Mouse (Mus musculus) hindbrain, embryonic 11.5 days (tissue): ENCODE measurements around the gene Unc45b. TPM values are rescaled to one million over a fixed set of nuclear protein-coding genes. Genes with fewer than 3 reads are reported as not detected.

ENCODE experiments used
- ATAC-seq: fragments of 200-750 bp; cut with Nextera tagmentation; 2 replicates; pipeline ENCODE4 v1.8.0; 2017; ENCODE audit warnings: mild to moderate bottlenecking, moderate TSS enrichment, moderate library complexity; ENCODE audit not compliant: low FRiP score
- DNase-seq: peaks from one replicate; pipeline ENCODE4 v3.0.0-alpha.2; 2015; ENCODE audit warnings: low spot score
- H3K27ac ChIP-seq: fragments of 300-500 bp; sonication (generic); 2 replicates; pipeline ENCODE4 v1.5.1; 2014; ENCODE audit warnings: mild to moderate bottlenecking, low read depth, low read length
- H3K27me3 ChIP-seq: fragments of 300-500 bp; sonication (generic); 2 replicates; pipeline ENCODE4 v1.6.1; 2014; ENCODE audit warnings: mild to moderate bottlenecking, low read length, moderate library complexity, mixed read lengths; ENCODE audit not compliant: control insufficient read depth, insufficient read depth
- H3K36me3 ChIP-seq: fragments of 300-500 bp; sonication (generic); 2 replicates; pipeline ENCODE4 v1.6.1; 2014; ENCODE audit warnings: mild to moderate bottlenecking, low read length, moderate library complexity, mixed read lengths; ENCODE audit not compliant: control insufficient read depth, insufficient read depth
- H3K4me1 ChIP-seq: fragments of 300-500 bp; sonication (generic); replicated peaks from 2 replicates; pipeline ENCODE4 v1.6.1; 2014; ENCODE audit warnings: low read length, mixed read lengths; ENCODE audit not compliant: control insufficient read depth, insufficient read depth
- H3K4me2 ChIP-seq: fragments of 300-500 bp; sonication (generic); replicated peaks from 2 replicates; pipeline ENCODE4 v1.6.1; 2014; ENCODE audit warnings: mild to moderate bottlenecking, low read depth, low read length
- H3K4me3 ChIP-seq: fragments of 300-500 bp; sonication (generic); 2 replicates; pipeline ENCODE4 v1.5.1; 2014; ENCODE audit warnings: low read depth, low read length
- H3K9ac ChIP-seq: fragments of 300-500 bp; sonication (generic); 2 replicates; pipeline ENCODE4 v1.6.1; 2014; ENCODE audit warnings: low read depth, low read length
- H3K9me3 ChIP-seq: fragments of 300-500 bp; sonication (generic); 2 replicates; pipeline ENCODE4 v1.6.1; 2016; ENCODE audit warnings: low read length; ENCODE audit not compliant: control insufficient read depth
- WGBS: fragments of 180-500 bp; shearing (Covaris S2); extraction: QIAGEN DNeasy Blood & Tissue Kit; methylation state at CpG from one replicate; pipeline ENCODE4 v1.1.7; 2014; 5-methylcytosine and 5-hydroxymethylcytosine counted together
- polyA plus RNA-seq: library from polyadenylated mRNA; unstranded; fragments of >200 nt; fragmentation: Nextera tagmentation; extraction: Ambion mirVana; gene quantifications from 2 replicates; pipeline ENCODE4 v1.2.1, GENCODE M21; 2014

Gene Unc45b
- polyA plus RNA-seq, result 0.42 and 0.45 TPM in 2 replicates

DNA sequence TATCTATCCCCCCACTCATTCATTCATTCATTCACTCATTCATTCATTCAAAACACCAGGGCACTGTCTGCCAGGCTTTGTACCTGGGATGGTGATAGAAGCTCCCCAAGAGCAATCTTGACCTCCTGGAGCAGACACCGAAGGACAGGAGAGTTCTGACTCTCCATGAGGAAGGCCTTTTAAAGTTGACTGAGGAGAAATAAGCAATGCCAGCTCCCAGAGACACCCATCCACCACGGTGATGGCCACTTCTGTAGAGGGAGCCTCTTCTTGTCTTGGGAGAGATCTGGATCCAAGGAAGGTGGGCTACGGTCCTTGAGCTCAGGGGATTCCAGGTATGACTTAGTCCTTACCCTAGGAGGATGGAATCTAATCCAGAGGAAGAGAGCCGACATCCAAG lies at the start of gene Unc45b:
Unc45b (plus strand) TSS at position 301 of the 400 bp plus-strand sequence.
- DNase-seq (no peak), ATAC-seq (no peak)
- H3K4me3 ChIP-seq, result no peak within 1 kb of the TSS
- no peaks in the 10 kb centered on the region for H3K9me3 ChIP-seq
- H3K27me3 ChIP-seq, result no peaks in the 10 kb centered on the region
- 90% methylated on average over 4 of the region's 4 CpGs for WGBS
- no peaks in the 10 kb centered on the region for H3K36me3 ChIP-seq
- no peak within 1 kb of the TSS for H3K4me2 ChIP-seq
- peaks cover 3% of the 10 kb centered on the region; the same call in 1 of the 2 replicates for H3K4me1 ChIP-seq
- H3K27ac ChIP-seq, result no peak within 1 kb of the TSS
- H3K9ac ChIP-seq, result no peak within 1 kb of the TSS

DNA sequence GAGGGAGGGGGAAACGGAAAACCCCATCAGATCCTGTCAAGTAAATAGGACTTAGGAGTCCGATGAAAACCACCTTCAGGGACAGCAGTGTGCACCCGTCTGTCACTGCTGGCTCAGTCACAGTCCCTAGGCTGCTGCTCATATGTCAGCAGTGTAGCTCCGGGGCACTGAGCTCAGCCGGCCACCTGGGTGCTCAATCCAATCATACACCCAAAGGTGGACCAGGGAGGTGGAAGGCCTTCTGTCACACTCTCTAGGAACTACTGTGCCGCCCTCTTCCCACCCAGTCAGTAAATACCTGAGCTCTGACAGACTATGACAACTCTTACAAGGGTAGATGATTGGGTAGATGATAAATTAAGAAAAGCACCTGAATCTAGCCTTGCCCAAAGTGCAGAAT lies 49.6 kb upstream of the Unc45b start:
- 66% methylated on average over 6 of the region's 6 CpGs for WGBS
- DNase-seq (no peak), ATAC-seq (no peak)
- no peaks in the 10 kb centered on the region for H3K27me3 ChIP-seq
- no peak overlapping the region for H3K4me2 ChIP-seq
- no peak overlapping the region for H3K9ac ChIP-seq
- H3K4me3 ChIP-seq, result no peak overlapping the region
- H3K9me3 ChIP-seq, result no peaks in the 10 kb centered on the region
- no peaks in the 10 kb centered on the region for H3K36me3 ChIP-seq
- no peak overlapping the region for H3K27ac ChIP-seq
- H3K4me1 ChIP-seq, result no peaks in the 10 kb centered on the region

DNA sequence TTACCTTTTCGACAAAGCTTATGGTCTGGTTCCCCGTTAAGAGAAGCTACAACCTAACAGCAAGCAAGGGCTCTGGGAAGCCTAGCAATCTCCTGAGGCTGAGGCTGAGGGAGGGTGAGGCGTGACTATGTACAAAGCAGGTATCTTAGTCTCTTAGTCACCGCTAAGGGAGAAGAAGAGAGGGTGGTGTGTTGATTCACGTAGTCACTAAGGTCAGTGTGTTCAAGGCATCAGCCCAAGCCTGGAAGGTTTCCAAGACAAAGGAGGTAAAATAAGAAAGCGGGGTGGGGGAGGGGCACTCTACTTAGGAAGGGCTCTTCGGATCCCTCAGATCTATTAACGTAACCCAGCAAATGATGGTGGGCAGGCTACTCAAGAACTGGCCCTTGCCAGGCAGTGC lies 48.8 kb upstream of the Unc45b start:
- Histone ChIP-seq H3K4me2 (no peak overlapping the region), H3K9ac (no peak overlapping the region), H3K9me3 (no peaks in the 10 kb centered on the region), H3K4me3 (no peak overlapping the region), H3K36me3 (no peaks in the 10 kb centered on the region), H3K4me1 (no peaks in the 10 kb centered on the region), H3K27ac (no peak overlapping the region), H3K27me3 (no peaks in the 10 kb centered on the region)
- no peak for DNase-seq
- 72% methylated on average over 8 of the region's 8 CpGs for WGBS
- no peak for ATAC-seq

DNA sequence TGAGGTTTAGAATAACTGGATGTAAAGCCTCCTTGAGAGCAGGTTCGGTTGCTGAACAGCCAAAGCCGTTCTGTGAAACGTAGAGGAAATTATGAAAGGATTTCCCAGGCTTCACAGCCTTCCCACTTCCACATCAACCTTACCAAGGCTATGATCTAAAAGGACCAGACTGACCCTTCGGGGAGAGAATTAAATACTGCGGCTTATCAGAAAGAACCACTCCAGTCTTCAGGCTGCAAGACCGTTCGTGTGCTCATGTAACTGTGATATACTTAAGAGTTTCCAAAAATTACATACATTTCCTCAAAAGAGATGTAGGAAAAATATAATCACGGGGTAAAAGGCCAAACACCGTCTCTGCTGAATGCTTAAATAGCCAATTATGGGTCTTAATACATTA lies 47.7 kb upstream of the Unc45b start:
- H3K36me3 ChIP-seq, result no peaks in the 10 kb centered on the region
- no peaks in the 10 kb centered on the region for H3K27me3 ChIP-seq
- H3K9ac ChIP-seq, result no peak overlapping the region
- no peak overlapping the region for H3K4me3 ChIP-seq
- no peaks in the 10 kb centered on the region for H3K4me1 ChIP-seq
- H3K27ac ChIP-seq, result no peak overlapping the region
- WGBS, result 88% methylated on average over 9 of the region's 9 CpGs
- DNase-seq, result no peak
- ATAC-seq, result no peak
- H3K4me2 ChIP-seq, result no peak overlapping the region
- H3K9me3 ChIP-seq, result no peaks in the 10 kb centered on the region

DNA sequence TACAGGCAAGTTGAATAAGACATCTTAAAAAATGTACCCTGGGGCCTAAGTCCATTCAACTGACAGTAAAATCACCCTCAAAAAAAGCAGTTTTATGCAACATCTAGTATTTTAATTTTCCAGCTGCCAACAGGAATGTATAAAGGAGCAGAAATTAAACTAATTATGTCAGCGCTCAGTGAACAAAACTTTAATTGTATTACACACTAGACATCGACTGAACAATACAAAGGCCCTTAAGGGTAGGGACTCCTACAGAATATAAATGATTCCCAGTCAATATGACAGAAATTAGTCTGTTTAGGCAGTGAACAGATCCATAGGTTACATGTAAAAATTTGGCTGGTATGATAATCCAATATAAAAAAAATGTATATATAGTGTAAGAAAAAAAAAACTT lies 47.3 kb upstream of the Unc45b start:
- WGBS, result 64% methylated on average over 2 of the region's 2 CpGs
- Histone ChIP-seq H3K4me1 (no peaks in the 10 kb centered on the region), H3K9me3 (no peaks in the 10 kb centered on the region), H3K4me2 (no peak overlapping the region), H3K27me3 (no peaks in the 10 kb centered on the region), H3K4me3 (no peak overlapping the region), H3K9ac (no peak overlapping the region), H3K36me3 (no peaks in the 10 kb centered on the region), H3K27ac (no peak overlapping the region)
- ATAC-seq, result no peak
- DNase-seq, result no peak

DNA sequence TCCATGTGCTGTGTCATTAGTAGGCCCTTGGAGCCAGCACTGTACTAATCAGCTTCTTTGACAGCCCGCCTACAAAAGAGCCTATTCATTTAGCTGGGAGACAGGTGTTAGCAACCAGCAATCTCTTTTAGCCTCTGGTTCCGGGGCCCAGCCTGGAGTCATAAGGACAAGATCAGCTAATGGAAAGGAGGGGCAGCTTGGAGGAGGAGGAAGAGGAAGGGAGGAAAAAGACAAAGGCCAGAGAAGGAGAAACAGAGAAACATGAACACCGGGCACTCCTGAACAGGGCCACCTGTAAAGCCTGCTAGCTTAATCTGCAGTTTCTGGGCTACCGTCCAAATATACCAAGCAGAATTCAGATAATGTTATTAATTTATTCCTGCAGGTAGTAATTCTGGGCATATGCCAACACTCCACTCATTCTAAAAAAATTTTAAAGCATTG lies 46.8 kb upstream of the Unc45b start:
- no peak for ATAC-seq

DNA sequence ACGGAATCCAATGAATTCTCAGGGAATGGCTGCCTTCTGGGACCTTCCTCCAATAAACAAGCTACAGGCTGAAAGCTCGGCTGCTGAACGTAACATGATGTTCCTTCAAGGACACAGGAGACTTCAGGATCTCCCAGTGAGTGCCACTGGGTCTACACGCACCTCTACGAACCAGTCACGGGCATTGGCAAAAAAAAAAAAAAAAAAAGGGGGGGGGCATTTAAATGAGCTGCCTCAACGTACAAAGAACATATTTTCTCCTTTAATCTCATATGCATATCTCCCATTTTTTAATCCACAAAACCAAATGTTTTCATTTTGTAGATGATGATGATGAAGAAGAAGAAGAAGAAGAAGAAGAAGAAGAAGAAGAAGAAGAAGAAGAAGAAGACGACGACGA lies 44.4 kb upstream of the Unc45b start:
- Histone ChIP-seq H3K9ac (no peak overlapping the region), H3K4me2 (no peak overlapping the region), H3K27ac (no peak overlapping the region), H3K4me3 (no peak overlapping the region), H3K9me3 (no peaks in the 10 kb centered on the region), H3K4me1 (no peaks in the 10 kb centered on the region), H3K27me3 (no peaks in the 10 kb centered on the region), H3K36me3 (no peaks in the 10 kb centered on the region)
- 84% methylated on average over 10 of the region's 10 CpGs for WGBS
- ATAC-seq, result no peak
- no peak for DNase-seq

More for the DNA sequence above, 46.8 kb upstream of the Unc45b start:
- H3K4me2 ChIP-seq, result no peak overlapping the region
- no peak overlapping the region for H3K27ac ChIP-seq
- no peaks in the 10 kb centered on the region for H3K27me3 ChIP-seq
- H3K4me1 ChIP-seq, result no peaks in the 10 kb centered on the region
- H3K4me3 ChIP-seq, result no peak overlapping the region
- H3K9me3 ChIP-seq, result no peaks in the 10 kb centered on the region
- H3K9ac ChIP-seq, result no peak overlapping the region
- 64% methylated on average over 4 of the region's 4 CpGs for WGBS
- DNase-seq, result peak; percentile 14
- H3K36me3 ChIP-seq, result no peaks in the 10 kb centered on the region

DNA sequence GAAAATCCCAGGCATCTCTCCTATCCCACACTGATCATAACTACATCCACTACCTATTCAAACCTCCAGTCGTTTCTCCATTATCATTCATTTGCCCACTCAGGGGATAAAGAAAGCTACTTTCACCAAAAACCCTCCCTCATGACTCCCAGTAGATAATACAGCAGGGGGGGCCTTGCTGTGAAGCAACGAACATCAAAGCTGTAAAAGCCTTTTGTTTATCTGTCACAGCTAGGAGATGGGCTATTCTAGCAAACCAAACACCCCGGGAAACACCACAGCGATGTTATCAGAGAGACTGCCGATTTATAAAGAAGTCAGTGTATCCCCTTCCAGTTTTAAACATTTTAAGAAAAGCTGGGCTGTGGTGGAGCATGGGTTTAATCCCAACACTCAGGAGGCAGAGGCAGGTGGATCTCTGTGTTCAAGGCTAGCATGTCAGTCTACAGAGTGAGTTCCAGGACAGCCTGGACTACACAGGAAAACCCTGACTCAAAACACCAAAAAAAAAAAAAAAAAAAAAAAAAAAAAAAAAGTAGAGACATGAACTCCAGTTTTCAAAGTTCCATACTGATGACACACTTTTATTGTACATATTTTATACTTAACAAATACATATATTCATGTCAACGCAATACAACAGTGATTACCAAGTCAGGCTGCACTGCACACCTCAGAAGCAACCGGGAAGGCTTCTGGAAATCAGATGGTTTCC lies 43.3 kb upstream of the Unc45b start:
- no peak for ATAC-seq
- no peak for DNase-seq
- Histone ChIP-seq H3K4me2 (no peak overlapping the region), H3K9ac (no peak overlapping the region), H3K27me3 (no peaks in the 10 kb centered on the region), H3K9me3 (no peaks in the 10 kb centered on the region), H3K4me3 (no peak overlapping the region), H3K36me3 (no peaks in the 10 kb centered on the region), H3K27ac (no peak overlapping the region), H3K4me1 (no peaks in the 10 kb centered on the region)
- 25% methylated on average over 7 of the region's 7 CpGs for WGBS

DNA sequence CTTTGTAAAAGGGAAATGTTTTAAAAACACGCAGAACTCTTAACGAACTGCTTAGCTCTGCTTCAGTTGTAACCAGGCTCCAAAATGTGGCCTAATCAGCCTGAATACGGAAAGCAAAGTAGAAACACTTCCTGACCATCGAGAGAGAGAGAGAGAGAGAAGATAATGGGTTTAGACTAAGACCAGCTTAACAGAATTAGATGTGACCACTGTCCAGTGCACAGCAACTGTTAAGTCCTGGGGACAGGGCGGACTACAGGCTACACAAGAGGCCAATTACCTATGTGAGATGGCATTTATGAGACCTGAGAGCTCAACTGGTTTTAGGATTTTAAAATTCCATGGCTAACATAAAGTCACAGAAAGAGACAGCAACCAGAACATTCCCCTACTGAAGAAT lies 42.4 kb upstream of the Unc45b start:
- Histone ChIP-seq H3K4me3 (no peak overlapping the region), H3K4me1 (no peaks in the 10 kb centered on the region), H3K9me3 (no peaks in the 10 kb centered on the region), H3K27me3 (no peaks in the 10 kb centered on the region), H3K36me3 (no peaks in the 10 kb centered on the region), H3K9ac (no peak overlapping the region), H3K4me2 (no peak overlapping the region), H3K27ac (no peak overlapping the region)
- ATAC-seq (no peak), DNase-seq (no peak)
- 87% methylated on average over 5 of the region's 5 CpGs for WGBS
